Mouse (Mus musculus) thymus, postnatal 10 days (tissue): ENCODE measurements around the gene Fermt1.

Experiments used
- DNase-seq, 2 experiments: peaks; one replicate each; pipeline ENCODE4 v3.0.0; 2021; ENCODE audit warnings: low spot score in 2 of 2

The Fermt1 gene

DNA sequence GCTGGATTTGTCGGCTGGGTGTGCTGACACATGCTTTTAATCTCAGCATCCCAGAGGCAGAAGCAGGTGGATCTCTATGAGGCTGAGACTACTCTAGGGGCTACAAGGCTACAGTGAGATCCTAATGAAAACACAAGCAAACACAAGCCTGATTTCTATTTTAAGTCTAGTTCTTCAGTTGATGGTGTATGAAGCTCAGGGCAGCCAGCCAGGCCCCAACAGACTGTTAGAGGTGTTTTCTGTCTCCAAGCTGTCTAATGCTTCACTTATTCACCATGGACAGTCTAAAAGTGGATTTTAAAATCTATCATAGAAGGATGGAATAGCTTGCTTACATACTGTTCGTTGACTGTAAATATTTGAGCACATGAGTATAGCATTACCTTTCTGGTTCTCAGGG, 84.2 kb downstream of the Fermt1 start:
- DNase-seq = no peak

DNA sequence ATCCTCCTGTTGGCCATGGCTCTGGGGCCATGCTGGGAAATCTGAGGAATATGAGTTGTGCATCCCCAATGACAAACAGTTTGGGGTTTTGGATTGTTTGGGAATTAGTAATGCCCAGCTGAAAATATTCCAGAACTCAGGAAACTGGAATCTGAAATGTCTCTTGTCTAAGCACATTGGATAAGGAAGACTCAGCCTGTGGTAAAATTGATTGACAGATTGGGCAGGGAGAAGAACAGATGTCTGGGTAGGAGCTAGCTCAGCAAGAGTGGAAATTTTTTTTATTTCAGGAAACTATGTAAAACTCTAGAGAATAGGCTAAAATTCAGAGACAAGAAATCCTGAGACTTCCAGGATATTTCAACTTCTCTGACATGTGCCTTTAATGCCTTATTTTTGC, 85.3 kb downstream of the Fermt1 start:
- DNase-seq = no peak

DNA sequence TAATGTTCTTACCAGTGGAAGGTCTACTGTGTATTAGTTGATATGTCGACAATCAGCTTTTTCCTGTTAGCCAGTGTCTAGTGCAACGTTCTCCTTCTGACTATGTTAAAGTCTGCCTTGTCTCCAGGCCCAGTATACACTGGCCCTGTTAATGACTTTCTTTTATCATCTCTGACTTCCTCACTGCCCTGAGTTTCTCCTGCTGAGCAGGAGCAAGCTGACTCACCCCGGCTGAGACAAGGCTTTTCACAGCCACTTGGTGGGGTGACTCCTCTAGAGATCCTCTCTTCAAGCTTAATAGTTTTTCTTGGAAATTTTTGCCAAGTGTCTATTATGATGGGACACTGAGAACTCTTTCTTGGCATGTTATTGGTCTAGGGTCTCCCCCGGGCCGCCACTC, 89.4 kb downstream of the Fermt1 start:
- no peak for DNase-seq
